Mouse (Mus musculus) ES-Bruce4 (cell line): ENCODE measurements around the gene Nwd2. TPM values are rescaled to one million over a fixed set of nuclear protein-coding genes. Genes with fewer than 3 reads are reported as not detected.

Experiments used
- H3K27ac ChIP-seq: 2 replicates; pipeline ENCODE4 v1.5.1; 2012; ENCODE audit warnings: low read length, inconsistent platforms; ENCODE audit not compliant: insufficient read depth
- H3K27me3 ChIP-seq: 2 replicates; pipeline ENCODE4 v1.6.1; 2012; ENCODE audit warnings: mild to moderate bottlenecking, low read length, inconsistent platforms; ENCODE audit not compliant: control insufficient read depth, poor library complexity, insufficient read depth, severe bottlenecking
- H3K36me3 ChIP-seq: 2 replicates; pipeline ENCODE4 v1.6.1; 2012; ENCODE audit warnings: inconsistent platforms, mild to moderate bottlenecking, low read length, moderate library complexity; ENCODE audit not compliant: control insufficient read depth, poor library complexity, insufficient read depth, severe bottlenecking
- H3K4me1 ChIP-seq: one replicate; pipeline ENCODE4 v1.8.1; 2011; ENCODE audit warnings: low read length; ENCODE audit not compliant: control insufficient read depth, insufficient read depth
- H3K4me3 ChIP-seq: 2 replicates; pipeline ENCODE4 v1.5.1; 2011; ENCODE audit warnings: low read depth, mild to moderate bottlenecking, low read length
- H3K9ac ChIP-seq: 2 replicates; pipeline ENCODE4 v1.6.1; 2012; ENCODE audit warnings: low read depth, mild to moderate bottlenecking, inconsistent platforms; ENCODE audit not compliant: poor library complexity, severe bottlenecking
- H3K9me3 ChIP-seq: replicated peaks from 2 replicates; pipeline ENCODE4 v1.6.1; 2012; ENCODE audit warnings: mild to moderate bottlenecking, low read length, inconsistent platforms; ENCODE audit not compliant: control insufficient read depth, poor library complexity, insufficient read depth, severe bottlenecking
- CTCF ChIP-seq: IDR thresholded peaks from one replicate; pipeline ENCODE4 v1.8.1; 2011; ENCODE audit warnings: low read depth, low read length
- EP300 ChIP-seq: IDR thresholded peaks from 2 replicates; pipeline ENCODE4 v1.6.1; 2011; ENCODE audit warnings: low read depth, low read length; ENCODE audit not compliant: insufficient read depth
- POLR2A ChIP-seq: IDR thresholded peaks from one replicate; pipeline ENCODE4 v1.8.1; 2011; ENCODE audit warnings: low read length; ENCODE audit not compliant: insufficient read depth
- polyA plus RNA-seq: library from polyadenylated mRNA; stranded (reverse); fragments of >200 nt; gene quantifications from 2 replicates; pipeline ENCODE4 v1.2.4, GENCODE M21; 2011; ENCODE audit warnings: low read depth; ENCODE audit not compliant: missing spikeins, insufficient read depth, insufficient read length

Nwd2 gene
- polyA plus RNA-seq, 1 experiment = not detected

- no peak for TF ChIP-seq CTCF
- Histone ChIP-seq H3K27me3 (no peaks in the 10 kb centered on the region), H3K27ac (no peak overlapping the region), H3K9me3 (no peaks in the 10 kb centered on the region), H3K36me3 (no peaks in the 10 kb centered on the region), H3K4me3 (no peak overlapping the region), H3K9ac (no peak overlapping the region), H3K4me1 (no peaks in the 10 kb centered on the region)
These were observed 188.2 kb downstream of the Nwd2 start for GRCm38 (mm10) chr5:63837115-63837514.

- H3K36me3 ChIP-seq = no peaks in the 10 kb centered on the region
- H3K27ac ChIP-seq = no peak overlapping the region
- no peak for TF ChIP-seq POLR2A
- TF ChIP-seq EP300 = no peak
- no peak for TF ChIP-seq CTCF
- no peak overlapping the region for H3K9ac ChIP-seq
- H3K4me3 ChIP-seq = no peak overlapping the region
- H3K9me3 ChIP-seq = no peaks in the 10 kb centered on the region
- H3K27me3 ChIP-seq = no peaks in the 10 kb centered on the region
- no peaks in the 10 kb centered on the region for H3K4me1 ChIP-seq
These were observed 188.9 kb downstream of the Nwd2 start for GRCm38 (mm10) chr5:63837851-63838250.

DNA sequence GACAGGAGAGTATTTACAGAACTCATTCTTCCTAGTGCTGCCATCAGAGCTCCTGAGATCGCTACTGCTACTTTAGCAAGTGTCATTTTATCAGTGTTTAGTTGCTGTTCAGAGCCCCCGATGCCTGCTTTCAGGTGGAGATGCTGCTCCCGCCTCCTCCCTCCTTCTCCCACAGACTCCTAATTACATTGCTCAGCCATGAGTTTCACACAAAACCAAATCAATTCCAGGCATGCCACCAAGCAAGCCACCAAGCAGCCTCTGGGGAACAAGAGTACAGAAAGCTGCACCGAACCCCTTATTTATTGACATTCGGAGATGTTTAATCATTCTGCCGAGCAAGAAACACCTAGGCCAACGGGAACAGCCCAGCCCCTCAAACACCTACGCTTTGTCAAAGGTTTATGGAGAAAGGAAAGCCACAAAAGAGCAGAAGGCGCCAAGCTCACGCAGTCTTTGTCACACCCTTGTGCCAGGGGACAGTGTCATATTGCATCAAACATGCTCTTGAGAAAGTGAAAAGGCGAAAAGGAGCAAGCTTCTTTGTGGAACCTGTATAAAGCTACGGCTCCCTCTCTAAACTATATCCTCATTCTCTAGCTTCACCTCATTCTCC, 191.0 kb downstream of the Nwd2 start:
- H3K4me3 ChIP-seq = no peak overlapping the region
- no peak overlapping the region for H3K27ac ChIP-seq

GRCm38 (mm10) chr5:63847080-63847479, 198.2 kb downstream of the Nwd2 start:
- Histone ChIP-seq H3K9ac (no peak overlapping the region), H3K4me1 (no peaks in the 10 kb centered on the region), H3K27me3 (no peaks in the 10 kb centered on the region), H3K4me3 (no peak overlapping the region), H3K9me3 (peaks cover 4% of the 10 kb centered on the region), H3K27ac (no peak overlapping the region), H3K36me3 (no peaks in the 10 kb centered on the region)
- no peak for TF ChIP-seq CTCF
- TF ChIP-seq POLR2A = no peak
- TF ChIP-seq EP300 = no peak

More for the DNA sequence above, 191.0 kb downstream of the Nwd2 start:
- H3K9ac ChIP-seq = no peak overlapping the region
- no peaks in the 10 kb centered on the region for H3K9me3 ChIP-seq
- no peaks in the 10 kb centered on the region for H3K27me3 ChIP-seq
- H3K36me3 ChIP-seq = no peaks in the 10 kb centered on the region
- TF ChIP-seq CTCF (no peak), EP300 (no peak), POLR2A (no peak)
- H3K4me1 ChIP-seq = no peaks in the 10 kb centered on the region

DNA sequence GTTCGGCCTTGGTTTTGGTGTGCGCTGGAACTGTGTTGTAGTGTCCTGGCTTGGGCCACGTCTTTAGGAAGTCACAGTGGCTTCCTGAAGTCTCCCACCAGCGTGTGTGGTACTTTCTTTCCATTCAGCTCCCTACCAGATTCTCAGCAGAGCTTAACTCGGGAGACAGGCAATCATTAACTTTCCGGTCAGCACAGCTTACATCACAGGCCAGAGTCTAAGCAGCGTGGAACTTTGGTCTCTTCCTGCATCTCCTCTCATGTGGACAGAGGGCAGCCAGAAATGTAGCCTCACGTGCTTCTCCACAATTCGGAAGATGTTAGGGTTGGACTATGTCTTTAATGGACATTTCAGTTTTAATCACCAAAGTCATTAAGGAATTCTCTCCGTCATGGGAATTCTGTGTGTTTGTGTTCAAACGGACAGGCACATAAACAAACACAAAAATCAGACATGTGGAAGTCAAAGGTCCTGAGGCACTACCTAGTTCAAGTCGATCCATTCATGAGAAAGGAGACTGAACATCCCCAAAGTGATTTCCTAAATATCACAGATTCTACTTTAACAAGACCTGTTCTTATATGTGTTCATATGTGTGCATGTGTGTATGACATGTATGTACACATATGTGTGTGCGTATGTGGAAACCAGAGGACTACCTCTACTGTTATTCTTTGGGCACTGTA, 198.8 kb downstream of the Nwd2 start:
- no peak overlapping the region for H3K9ac ChIP-seq
- no peak overlapping the region for H3K4me3 ChIP-seq
- H3K27ac ChIP-seq = no peak overlapping the region
- H3K36me3 ChIP-seq = no peaks in the 10 kb centered on the region
- no peaks in the 10 kb centered on the region for H3K27me3 ChIP-seq
- no peaks in the 10 kb centered on the region for H3K4me1 ChIP-seq
- TF ChIP-seq CTCF (no peak), POLR2A (no peak), EP300 (no peak)
- peaks cover 4% of the 10 kb centered on the region for H3K9me3 ChIP-seq

- H3K9me3 ChIP-seq = no peaks in the 10 kb centered on the region
- H3K36me3 ChIP-seq = no peaks in the 10 kb centered on the region
- no peaks in the 10 kb centered on the region for H3K27me3 ChIP-seq
- H3K27ac ChIP-seq = no peak overlapping the region
- no peak overlapping the region for H3K9ac ChIP-seq
- TF ChIP-seq CTCF (no peak), EP300 (no peak), POLR2A (no peak)
- H3K4me3 ChIP-seq = no peak overlapping the region
- H3K4me1 ChIP-seq = no peaks in the 10 kb centered on the region
These were observed 210.0 kb downstream of the Nwd2 start for GRCm38 (mm10) chr5:63858901-63859300.

Other genes starting within 250 kb of the Nwd2 start
- 0.79 and 0.88 TPM in 2 replicates for gene 0610040J01Rik, start 163.3 kb downstream of the Nwd2 start, polyA plus RNA-seq